Mouse (Mus musculus) lung, postnatal 14 days (tissue): ENCODE data around the gene Mast4.
A peak's percentile ranks its signal among the peaks of the same experiment; 100 is the strongest.

ENCODE experiments used
- DNase-seq: peaks from one replicate; pipeline ENCODE4 v3.0.0; 2021

The Mast4 gene

DNA sequence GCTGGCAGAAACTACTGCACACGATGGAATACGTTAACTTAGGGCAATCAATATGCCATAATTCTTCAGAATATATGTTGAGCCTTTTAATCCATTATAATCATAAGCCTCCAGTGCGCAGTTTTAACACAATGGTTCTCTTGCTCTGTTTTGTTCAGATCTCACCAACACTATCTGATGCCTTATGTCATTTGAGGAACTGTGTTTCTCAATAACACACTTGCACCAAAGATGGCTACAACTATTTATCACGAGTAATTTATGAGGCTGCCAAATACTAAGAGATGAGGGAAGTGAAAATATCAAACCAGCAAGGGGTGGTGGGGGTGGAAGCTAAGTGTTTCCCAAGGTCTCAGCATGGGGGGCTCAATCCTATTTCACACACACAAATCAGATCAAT is 448.1 kb downstream of the Mast4 start:
- DNase-seq, result no peak

DNA sequence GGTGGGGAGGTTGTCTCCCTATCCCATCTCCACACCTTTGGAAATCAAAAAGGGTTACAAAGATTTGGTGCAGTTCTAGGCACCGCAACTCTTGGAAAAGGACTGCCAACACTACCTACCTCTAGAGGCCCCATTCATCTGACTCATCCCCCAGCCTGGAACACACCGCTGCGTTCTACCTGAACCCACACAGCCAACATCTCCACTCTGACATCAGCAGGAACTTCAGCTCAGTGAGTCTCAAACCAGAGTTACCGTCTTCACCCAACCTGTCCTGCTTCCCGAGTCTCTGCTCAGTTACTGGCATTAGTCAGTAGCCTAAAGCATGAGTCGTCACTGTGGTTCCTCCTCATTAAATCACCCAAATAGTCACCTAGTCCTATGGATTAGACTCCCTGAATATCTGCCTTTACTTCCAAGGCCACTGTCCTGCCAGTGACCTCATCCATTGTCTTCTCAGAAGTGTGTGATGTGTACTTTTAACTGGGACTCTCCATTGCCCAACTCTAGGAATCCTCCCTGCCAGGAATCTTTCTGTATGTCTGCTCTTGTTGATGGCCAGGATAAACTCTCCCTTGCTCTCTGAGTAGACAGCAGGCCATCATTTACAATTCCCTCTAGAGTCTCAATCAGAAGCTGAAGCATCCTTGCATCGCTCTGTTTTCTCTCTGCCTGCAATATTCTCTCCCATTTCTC is 453.8 kb downstream of the Mast4 start:
- no peak for DNase-seq

DNA sequence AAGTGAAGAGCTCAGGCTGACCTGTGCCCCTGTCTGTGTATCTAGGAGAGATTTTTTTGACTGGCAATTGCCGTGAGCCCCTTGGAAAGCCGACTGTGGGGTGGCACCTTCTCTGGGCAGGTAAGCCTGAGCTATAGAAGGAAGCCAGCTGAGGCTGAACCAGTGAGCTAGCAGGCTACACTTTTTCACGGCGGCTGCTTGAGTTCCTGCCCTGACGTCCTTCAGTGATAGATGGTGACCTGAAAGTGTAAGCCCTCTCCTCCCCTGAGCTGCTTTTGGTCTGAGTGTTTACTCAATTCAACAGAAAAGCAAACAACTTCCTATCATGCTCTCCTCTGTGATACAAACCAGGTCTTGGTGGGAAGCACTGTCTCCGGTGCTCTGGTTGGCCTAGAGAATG is 455.7 kb downstream of the Mast4 start:
- no peak for DNase-seq

DNA sequence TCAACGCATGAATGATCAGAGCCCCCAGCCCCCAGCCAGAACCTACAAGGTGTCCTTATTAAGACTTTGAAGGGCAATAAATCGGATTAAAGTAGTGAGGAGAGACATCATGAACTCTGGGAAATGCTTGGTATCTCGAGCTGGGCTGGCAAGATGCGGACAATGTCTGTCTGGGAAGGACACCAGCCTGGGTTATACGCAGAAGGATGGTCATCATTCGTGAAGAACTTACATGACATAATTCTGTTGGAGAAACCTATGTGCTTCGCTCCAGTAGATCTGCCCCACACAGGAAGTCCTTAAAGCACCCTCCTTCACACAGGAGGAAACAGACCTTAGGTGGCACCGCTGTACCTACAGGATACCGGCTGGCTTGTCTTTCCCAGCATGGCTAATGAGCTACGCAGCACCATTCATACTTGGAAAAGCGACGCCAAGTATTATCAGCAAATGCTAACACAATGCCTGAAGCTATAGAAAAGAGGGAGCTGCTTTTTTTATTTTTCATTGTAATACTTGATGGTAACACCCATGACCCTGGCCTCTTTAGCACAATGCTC is 456.5 kb downstream of the Mast4 start:
- no peak for DNase-seq

DNA sequence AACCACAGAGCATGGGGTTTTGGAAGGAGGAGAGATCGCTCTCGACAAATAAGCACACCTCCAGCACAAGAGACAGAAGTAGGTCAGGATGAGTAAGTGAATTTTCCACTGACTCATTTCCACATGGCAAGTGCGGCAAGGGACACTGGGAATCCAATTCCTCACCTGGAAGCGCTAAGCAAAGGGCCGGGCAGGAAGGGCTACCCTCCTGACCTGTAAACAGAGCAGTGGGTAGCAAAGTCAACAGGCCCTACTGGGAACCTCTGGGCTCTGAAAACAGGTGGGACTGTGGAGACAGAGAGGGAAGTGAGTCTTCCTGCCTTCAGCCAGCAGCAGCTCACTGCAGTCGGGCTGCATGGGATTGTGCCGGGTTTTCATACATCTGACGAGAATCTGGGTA is 457.1 kb downstream of the Mast4 start:
- no peak for DNase-seq

DNA sequence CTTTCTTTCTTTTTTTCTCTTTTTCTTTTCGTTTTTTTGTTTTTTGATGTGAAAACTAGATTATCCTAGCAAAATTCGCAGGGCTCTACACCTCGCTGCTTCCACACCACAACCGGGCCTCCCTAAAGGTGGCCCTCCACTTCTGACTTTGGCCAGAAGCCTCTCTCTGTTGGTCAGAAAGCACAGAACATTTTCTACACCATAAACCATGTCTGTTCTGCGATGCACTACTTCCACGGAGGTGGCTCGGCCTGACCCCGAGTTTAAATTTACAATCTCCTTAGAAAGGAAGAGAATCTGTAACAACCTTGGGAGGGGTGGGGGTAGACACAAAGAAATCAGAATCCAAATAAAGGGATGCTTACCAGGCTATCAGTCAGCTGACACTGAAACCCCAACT is 458.8 kb downstream of the Mast4 start:
- DNase-seq, result no peak

DNA sequence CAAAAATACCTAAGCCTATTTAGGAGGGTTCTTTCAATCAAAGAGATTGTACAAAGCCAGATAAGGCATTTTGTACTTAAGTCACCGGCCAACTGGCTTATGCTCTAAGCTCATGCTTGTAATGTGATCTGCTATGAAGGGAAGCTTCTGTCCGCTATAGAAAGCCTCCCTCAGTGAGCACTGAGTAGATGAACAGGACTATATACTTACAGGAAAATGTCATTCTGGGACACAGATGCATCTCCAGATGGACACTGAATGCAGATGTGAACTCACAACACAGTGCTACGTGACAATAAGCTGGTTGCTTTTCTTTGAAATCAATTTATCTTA is 459.2 kb downstream of the Mast4 start:
- DNase-seq, result no peak

DNA sequence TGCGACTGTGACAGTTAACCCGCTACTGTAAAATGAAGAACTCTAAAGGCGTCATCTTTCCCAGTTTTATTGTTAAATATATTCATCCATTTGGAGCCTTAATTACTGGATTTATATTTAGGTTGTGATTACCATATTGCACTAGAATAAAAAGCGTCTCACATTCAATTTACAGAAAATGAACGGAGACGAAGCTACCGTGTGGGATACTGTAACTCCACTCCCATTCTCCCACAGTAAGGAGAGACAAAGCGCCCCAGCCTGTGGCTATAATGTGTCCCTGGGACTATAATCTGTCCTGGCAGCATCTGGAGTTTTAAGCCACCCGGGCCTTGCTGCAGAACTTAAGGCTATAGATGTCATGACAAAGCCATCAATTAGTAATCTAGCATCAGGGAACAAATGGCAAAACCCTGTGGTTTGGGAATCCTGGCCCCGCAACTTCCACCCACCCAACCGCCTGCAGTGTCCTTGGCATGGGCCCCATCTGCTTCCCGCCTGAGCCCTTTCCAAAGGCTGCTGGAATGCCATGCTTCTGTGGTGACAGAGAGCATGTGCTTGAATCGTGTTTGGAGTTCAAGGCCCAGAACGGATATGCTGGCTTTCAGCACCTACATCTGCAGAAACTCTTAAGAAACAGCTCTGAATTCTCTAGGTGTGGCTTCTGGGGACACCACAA is 459.7 kb downstream of the Mast4 start:
- DNase-seq, result peak; percentile 58

DNA sequence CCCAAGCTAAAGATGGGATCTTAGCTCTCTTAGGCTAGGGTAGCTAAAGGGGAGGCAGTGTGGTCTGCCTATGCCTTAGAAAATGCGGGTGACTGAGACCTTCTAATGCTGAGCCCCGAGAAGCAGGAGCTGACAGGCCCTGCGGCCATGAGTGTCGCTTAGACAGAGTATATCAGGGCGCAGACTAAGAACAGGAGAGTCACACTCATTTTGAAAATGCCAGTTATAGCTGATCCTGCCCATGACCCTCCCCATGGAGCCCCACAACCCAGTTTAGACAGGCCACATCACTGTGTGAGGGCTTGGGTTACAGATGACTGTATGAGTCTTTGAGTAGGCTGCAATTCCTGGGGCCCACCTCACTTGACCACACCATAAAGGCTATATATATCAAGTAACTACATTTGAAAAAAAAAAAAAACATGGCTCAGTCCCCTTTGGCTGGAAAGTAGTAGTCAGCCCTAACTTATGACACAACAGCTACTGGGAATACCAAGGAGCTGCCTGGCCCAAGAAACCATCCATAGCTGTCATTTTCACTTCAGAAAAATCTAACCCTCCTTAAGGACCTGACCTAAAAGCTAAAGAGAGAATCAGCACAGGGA is 460.8 kb downstream of the Mast4 start:
- no peak for DNase-seq

DNA sequence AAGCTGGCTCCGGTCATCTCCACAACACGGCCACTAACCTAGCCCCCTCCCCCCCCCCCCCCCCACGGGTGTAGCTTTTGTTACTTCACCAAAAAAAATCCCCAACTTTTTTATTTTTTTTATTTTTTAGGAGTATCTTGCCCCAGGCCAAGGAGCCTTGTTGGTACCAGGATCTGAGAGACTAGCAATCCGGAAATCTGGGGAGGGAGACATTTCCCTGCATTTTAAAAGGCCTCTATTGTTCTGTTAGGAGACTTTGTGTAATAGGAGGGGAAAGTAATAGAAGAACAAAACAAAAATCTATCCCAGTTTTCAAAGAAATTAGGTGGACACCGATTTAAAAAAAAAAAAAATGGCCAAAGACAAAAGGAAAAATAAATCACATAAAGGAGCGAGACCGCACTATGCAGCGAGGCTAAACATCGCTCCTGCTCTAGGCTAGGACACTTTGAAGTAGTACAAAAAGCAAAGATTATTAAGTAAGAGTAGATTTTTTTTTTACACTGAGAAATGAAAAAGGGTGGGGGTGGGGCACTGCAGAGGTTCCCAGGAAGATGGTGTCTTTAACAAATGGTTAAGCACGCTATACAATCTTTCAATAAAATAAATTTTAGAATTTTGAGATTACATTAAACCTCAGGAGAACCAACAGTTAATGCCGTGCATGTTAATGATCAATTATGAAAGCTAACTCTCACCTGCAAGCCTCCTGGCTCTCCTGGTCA is 462.8 kb downstream of the Mast4 start:
- no peak for DNase-seq

DNA sequence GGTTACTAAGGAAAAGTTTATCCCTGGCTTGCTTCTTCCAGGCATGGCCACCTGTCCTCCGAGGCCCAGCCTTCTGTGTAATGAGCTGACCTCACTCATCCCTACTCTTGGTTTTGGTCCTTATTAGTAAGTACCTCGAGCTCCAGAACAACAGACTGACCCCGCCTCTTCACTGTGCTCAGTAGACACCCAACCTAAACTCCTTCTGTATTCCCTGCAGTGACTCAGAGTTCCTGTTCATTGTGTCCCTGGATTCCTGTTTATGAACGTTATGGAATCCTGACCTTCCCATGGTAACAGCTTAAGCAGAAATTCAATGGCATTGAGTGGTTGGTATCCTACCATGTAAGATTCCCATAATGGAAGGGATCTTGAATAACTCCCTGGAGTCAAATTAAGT is 464.8 kb downstream of the Mast4 start:
- DNase-seq, result no peak

DNA sequence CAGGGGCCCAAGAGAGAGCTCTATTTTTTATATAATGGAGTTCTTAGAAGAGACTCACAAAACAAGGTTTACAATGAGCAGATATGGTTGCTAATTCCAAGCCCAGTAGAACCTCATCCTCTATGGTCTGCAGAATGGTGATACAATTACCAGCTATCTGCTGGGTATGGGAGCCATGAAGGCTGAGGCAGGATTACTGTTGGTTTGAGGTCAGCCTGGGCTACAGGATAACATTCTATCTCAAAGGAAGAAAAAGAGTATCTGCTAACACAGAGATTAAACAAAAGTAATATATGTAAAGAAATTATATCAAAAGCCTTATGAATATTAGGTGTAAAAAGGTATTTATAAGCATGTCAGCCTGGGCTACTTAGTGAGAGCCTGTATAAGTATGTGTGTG is 467.5 kb downstream of the Mast4 start:
- no peak for DNase-seq

DNA sequence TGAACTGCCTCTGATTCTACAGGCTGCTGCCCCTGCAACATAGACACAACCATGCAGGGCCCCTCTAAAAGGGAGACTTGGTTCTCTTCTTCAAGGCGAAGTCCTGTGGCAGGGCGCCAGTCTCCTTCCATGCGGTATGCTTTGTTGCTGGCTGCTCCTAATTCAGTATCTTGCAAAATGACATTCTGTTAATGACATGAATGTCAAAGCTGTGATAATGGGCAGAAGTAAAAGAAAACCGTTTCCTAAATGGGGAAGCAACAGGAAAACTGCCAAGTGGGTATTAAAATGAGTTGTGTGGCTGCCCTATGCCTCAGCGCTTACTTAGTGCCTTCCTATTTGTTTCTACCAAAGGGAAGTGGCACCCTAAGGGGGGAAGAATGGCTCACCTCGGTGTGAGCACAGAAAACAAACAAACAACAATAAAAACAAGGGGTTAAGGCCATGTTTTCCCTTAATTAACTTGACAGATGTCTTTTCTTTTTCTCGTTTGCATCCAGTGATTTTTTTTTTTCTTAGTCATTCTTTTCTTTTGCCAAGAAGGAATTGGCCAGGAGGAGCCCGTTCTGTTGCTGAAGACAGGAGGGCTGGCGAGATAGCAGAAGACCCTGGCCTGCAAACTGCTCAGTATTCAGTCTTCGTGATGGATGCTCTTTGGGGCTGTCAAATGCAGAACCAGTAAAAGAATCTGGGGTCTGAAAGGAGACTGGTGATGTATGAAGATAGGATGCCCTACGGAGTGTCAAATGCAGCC is 468.1 kb downstream of the Mast4 start:
- peak; percentile 76 for DNase-seq

DNA sequence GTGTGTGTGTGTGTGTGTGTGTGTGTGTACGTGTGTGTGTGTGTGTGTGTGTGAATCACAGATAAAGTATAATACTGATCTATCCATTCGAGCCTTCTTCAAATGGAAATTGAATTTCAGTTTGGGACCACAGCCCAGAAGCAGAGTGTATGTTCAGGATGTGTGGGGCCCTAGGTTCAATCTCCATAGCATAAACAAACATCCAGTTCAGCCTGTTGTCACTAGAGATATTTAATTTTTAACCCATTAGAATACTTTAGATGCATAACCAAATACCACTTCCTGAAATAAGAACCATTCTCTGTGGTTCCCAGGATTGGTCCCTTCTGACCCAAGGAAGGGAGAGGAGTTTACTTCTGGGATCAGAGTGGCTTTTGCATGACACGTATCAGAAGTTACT is 468.8 kb downstream of the Mast4 start:
- no peak for DNase-seq

DNA sequence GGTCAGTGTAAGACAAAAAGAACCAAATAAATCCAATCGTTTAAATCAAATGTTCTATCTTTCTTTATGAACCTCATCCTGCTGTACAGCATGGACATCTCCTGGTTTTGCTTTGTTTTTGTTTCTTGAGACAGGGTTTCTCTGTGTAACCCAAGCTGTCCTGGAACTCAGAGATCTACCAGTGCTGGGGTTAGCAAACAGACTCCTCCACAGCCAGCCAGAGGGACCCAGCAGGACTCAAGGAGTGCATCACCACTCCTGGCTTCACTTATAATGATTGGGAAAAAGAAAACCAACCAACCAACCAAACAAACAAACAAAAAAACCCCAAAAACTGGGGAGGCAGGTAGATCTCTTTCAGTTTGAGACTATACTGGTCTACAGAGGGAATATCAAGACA is 469.5 kb downstream of the Mast4 start:
- DNase-seq, result no peak

DNA sequence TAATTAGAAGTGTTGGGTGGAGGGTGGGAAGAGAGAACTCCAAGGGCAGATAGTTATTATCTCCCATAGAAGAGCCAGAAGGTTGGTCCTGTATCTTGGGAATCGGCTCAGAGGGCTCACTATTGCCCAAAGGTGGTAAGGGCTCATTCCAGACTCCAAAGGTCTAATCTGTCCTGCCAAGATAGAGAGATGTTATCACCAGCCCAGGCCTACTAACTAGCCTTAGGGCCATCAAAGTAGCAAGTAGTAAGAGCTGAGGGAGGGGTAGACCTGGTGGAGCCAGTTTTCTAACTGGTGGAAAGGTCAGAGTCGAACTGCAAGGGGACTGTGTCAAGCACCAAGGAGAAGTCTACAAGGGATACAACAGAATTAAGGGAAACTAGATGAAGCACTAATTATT is 470.2 kb downstream of the Mast4 start:
- DNase-seq, result no peak

DNA sequence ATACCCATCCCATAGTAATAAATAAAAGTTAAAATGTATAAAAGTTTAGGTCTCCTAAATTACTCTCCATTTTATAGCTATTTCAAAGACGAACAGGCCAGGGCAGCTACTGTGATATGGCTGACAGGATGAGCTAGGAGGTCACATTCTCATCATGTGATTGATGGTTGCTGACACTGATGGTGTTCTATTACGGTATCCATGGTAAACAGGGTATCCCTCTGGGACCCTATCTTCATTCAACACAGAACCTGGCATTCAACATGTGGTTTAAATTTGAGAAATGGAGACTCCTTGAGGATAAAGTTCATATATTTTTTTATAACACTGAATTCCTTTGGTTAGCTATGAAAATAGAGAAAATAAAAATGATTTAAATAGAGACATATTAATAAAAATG is 471.3 kb downstream of the Mast4 start:
- no peak for DNase-seq

DNA sequence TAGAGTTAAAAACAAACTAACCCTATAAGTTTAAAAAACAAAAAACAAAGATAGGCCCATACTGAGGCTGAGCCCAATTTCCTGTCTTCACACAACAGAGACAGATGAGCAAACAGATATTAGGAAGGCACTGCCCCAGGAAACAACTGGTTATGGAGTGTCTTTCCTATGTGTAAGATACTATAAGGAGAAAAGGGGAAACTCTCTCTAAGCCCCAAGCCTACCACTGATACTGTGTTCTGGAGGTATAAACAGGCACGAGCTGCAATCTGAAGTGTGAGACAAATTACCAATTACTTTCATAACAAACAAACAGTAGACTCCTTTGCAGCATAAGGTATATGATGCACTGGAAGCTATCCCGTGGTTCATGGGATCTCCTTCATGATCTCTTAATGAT is 471.9 kb downstream of the Mast4 start:
- no peak for DNase-seq

DNA sequence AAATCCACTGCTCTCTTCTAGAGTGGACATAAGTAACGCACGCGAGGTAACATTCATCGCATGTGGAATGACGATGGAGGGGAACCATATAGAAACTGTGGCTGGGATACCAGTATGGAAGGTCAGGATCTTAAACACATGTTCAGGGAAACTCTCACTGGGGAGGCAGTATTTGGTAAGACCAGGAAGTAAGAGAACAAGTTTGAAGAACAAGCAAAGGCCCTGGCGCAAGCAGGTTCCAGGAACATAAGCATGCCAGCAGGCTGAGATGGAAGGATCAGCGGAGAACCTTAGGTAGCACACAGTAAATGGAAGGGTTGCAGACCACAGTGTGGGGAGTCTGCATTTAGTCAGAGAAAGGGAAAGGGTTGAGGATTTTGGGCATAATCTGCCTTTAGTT is 473.6 kb downstream of the Mast4 start:
- DNase-seq, result no peak

DNA sequence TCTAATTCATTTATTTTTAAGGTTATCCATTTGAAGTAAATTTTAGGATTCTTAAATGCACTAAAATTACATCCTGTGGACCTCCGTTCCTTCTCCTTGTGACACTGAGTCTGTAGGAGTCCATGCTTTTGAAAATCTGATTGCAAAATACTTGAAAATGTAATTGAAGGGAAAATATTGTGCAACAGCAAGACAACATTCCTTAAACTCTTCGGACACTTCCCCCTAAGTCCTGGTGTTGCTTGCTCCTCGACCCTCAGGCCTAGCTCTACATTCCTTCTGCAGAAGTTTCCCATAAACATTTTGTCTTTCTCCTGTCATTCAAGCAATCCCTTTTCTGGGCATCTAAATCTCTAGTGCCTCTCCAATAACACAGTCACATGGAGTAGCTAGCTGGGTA is 474.2 kb downstream of the Mast4 start:
- no peak for DNase-seq

DNA sequence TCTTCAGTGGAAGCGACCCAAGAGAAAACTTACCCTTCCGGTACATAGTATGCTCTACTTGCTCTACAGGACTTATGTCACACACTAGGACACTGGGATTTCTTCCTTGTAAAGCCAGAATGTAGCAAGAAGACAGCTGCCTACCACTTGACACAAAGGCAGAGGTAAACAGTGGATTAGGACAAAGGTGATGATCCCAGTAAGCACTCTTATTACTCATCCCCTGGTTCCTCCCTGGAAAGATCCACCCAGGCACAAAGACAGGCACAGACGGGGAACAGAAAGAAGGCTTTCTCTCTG is 476.8 kb downstream of the Mast4 start:
- no peak for DNase-seq

DNA sequence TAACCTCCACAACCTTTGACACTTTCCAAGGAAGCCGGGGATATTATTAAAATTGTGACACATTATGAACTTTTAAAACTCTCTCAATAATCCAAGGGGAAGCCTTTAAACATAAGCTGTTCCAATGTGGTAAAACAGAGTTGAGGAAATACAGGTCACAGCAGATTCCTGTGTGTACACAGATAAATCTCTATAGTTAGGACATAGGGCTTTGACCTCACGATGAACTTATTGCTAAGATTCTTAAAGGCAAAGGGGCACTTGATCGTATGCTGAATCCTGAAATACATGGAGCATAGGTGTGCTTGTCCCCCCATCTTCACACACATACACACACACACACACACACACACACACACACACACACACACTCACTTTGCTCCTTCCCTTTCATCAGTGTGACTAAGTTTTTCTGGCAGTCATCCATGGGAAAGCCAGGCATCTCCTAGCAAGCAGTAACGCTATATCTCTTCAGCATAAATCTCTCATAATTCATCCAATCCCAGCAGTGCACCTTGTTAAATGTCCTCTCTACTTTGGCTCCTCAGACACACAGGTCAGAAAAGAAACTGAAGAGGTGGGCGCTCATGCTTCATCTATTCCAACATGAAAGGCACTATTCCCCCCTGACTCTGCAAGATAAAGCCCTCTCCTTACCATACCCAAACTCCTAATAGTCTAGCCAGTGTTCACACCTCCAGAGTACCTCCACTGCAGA is 477.3 kb downstream of the Mast4 start:
- DNase-seq, result no peak

DNA sequence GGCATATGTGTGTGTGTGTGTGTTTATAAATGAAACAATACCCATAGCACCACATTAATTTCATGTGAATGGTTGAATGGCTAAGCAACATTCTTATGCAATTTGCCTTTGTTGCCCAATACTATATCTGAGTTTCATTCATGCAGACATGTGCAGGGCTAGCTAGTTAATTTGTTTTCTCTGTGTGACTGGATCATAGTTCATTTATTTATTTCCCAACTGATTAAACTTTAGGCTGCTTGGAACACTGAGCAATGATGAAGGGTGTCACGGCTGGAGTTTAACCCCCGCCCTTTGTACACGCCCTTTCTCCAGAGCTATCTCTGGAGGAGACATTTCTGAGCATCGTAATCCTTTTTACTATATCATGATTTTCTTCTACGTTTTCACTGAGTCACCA is 481.4 kb downstream of the Mast4 start:
- DNase-seq, result no peak
